Mouse (Mus musculus) midbrain, embryonic 14.5 days (tissue): ENCODE measurements around the gene Srarp. TPM values are rescaled to one million over a fixed set of nuclear protein-coding genes. Genes with fewer than 3 reads are reported as not detected.
A peak's percentile ranks its signal among the peaks of the same experiment; 100 is the strongest.

ENCODE experiments used
- ATAC-seq: fragments of 200-750 bp; cut with Nextera tagmentation; 2 replicates; pipeline ENCODE4 v1.8.0; 2017; ENCODE audit warnings: moderate number of reproducible peaks, moderate library complexity; ENCODE audit not compliant: low FRiP score, low TSS enrichment
- DNase-seq: peaks from one replicate; pipeline ENCODE4 v3.0.0-alpha.2; 2015
- H3K27ac ChIP-seq: fragments of 300-500 bp; sonication (generic); replicated peaks from 2 replicates; pipeline ENCODE4 v1.5.1; 2014; ENCODE audit warnings: mild to moderate bottlenecking, low read depth, low read length, moderate library complexity
- H3K27me3 ChIP-seq: fragments of 300-500 bp; sonication (generic); 2 replicates; pipeline ENCODE4 v1.6.1; 2014; ENCODE audit warnings: low read length, control low read depth, mixed read lengths; ENCODE audit not compliant: control insufficient read depth, insufficient read depth
- H3K36me3 ChIP-seq: fragments of 300-500 bp; sonication (generic); 2 replicates; pipeline ENCODE4 v1.6.1; 2014; ENCODE audit warnings: low read length, control low read depth; ENCODE audit not compliant: control insufficient read depth, insufficient read depth
- H3K4me1 ChIP-seq: fragments of 300-500 bp; sonication (generic); 2 replicates; pipeline ENCODE4 v1.6.1; 2014; ENCODE audit warnings: mild to moderate bottlenecking, antibody characterized with exemption, low read length, control low read depth; ENCODE audit not compliant: control insufficient read depth, insufficient read depth
- H3K4me2 ChIP-seq: fragments of 300-500 bp; sonication (generic); 2 replicates; pipeline ENCODE4 v1.6.1; 2014; ENCODE audit warnings: mild to moderate bottlenecking, low read length, moderate library complexity
- H3K4me3 ChIP-seq: fragments of 300-500 bp; sonication (generic); replicated peaks from 2 replicates; pipeline ENCODE4 v1.5.1; 2014; ENCODE audit warnings: low read depth, low read length
- H3K9ac ChIP-seq: fragments of 300-500 bp; sonication (generic); replicated peaks from 2 replicates; pipeline ENCODE4 v1.6.1; 2014; ENCODE audit warnings: mild to moderate bottlenecking, low read length, moderate library complexity
- H3K9me3 ChIP-seq: fragments of 300-500 bp; sonication (generic); 2 replicates; pipeline ENCODE4 v1.6.1; 2016; ENCODE audit warnings: low read length, control low read depth, mixed read lengths; ENCODE audit not compliant: control insufficient read depth
- WGBS: fragments of 180-500 bp; shearing (Covaris S2); extraction: QIAGEN DNeasy Blood & Tissue Kit; methylation state at CpG from one replicate; pipeline ENCODE4 v1.1.7; 2014; 5-methylcytosine and 5-hydroxymethylcytosine counted together
- polyA plus RNA-seq: library from polyadenylated mRNA; unstranded; fragments of >200 nt; fragmentation: Nextera tagmentation; extraction: Ambion mirVana; gene quantifications from 2 replicates; pipeline ENCODE4 v1.2.1, GENCODE M21; 2014

Srarp gene
- polyA plus RNA-seq, 1 experiment from 2014 or later, result 0.24 TPM

DNA sequence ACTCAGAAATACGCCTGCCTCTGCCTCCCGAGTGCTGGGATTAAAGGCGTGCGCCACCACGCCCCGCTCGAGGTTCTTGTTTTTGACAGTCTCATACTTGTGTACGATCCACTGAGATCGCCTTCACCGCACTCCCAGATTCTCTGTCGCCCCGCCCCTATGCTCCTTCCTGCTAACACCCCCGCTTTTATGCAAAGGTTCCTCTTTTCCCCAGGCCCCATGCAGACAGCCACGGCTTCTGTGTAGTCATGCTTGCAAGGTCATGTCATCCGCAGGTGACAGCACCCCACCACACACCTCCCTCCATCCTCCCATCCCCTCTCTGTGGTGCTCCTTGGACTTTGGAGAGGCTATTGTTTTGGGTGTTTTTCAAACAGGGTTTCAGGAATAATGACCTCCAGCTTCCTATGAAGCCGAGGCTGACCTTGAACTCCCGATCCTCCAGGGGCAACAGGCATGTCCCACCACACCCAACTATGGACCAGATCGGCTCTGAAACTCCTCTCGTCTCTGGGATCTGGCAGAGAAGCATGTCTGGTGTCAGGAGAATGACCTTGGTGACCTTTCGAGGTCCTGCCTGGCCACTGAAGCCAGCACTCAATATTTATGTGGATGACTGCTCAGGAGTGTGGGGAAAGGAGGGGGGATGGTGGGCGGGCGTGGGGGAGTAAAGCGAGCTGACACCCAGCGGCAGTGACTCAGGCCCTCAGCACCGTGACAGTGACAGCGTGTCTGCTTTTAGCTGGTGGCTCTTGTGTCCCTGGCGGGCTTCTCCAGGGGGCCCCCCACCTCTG, 16.3 kb downstream of the Srarp start:
- 66% methylated on average over 27 of the region's 27 CpGs for WGBS
- H3K4me3 ChIP-seq, result no peak overlapping the region
- no peak overlapping the region for H3K9ac ChIP-seq
- no peak overlapping the region for H3K27ac ChIP-seq
- no peak overlapping the region for H3K4me2 ChIP-seq
- no peaks in the 10 kb centered on the region for H3K27me3 ChIP-seq
- H3K4me1 ChIP-seq, result no peaks in the 10 kb centered on the region
- H3K9me3 ChIP-seq, result no peaks in the 10 kb centered on the region
- DNase-seq (no peak), ATAC-seq (no peak)
- H3K36me3 ChIP-seq, result no peaks in the 10 kb centered on the region

DNA sequence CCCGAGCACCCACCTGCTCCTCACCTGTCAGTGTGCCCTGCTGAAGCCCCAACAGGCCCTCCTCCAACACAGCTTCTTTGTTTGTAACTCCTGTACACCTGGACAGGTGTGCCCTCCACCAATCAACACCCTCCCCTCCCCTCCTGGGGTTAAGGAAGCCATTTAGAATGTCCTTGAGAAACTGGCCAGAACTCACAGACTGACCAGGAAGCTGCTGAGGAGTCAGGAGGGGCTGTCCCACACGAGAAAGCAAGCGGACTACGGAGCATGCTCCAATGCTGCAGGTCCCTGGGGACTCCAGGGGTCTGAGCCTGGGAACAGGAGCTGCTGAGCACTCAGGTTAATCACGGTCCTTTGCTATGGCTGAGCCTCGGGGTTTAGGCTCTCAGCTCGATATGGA, 20.0 kb downstream of the Srarp start, which contains the start of gene Clcnkb:
Gene Clcnkb, minus strand, starts transcription at position 91 of the 400 bp plus-strand sequence.
- H3K27ac ChIP-seq, result no peak within 1 kb of the TSS
- no peak for DNase-seq
- no peaks in the 10 kb centered on the region for H3K36me3 ChIP-seq
- no peaks in the 10 kb centered on the region for H3K4me1 ChIP-seq
- ATAC-seq, result no peak
- H3K4me2 ChIP-seq, result no peak within 1 kb of the TSS
- WGBS, result 66% methylated on average over 7 of the region's 7 CpGs
- H3K9me3 ChIP-seq, result no peaks in the 10 kb centered on the region
- no peak within 1 kb of the TSS for H3K9ac ChIP-seq
- no peak within 1 kb of the TSS for H3K4me3 ChIP-seq
- no peaks in the 10 kb centered on the region for H3K27me3 ChIP-seq

DNA sequence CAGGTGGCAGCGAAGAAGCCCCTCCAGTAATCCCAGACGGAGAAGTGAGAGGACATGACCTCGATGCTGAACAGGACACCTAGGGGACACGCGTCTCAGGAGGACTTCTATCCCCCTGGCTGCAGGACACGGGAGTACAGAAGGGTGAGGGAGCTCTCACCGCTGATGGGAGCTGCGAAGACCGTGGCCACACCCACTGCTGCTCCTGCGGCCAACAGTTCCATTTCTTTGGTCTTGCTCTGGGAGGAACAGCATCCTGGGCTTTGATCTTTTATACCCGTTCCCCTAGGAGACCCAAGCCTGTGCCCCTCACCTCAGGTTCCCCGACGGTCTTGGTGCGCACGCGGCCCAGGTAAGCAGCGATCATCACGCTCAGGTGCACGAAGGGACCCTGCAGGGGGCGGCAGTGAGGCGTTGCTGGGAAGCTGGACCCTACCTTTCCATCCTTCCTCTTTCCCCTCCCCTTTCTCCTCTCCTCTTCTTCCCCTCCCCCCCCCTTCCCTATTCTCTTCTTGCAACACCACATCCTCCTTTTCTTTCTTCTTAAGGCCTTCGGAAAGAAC, 24.4 kb downstream of the Srarp start:
- Histone ChIP-seq H3K9me3 (no peaks in the 10 kb centered on the region), H3K4me3 (no peak overlapping the region), H3K4me2 (no peak overlapping the region), H3K27ac (no peak overlapping the region), H3K27me3 (no peaks in the 10 kb centered on the region), H3K9ac (no peak overlapping the region), H3K36me3 (no peaks in the 10 kb centered on the region), H3K4me1 (no peaks in the 10 kb centered on the region)
- ATAC-seq (no peak), DNase-seq (no peak)
- WGBS, result 16% methylated on average over 22 of the region's 22 CpGs

- no peaks in the 10 kb centered on the region for H3K9me3 ChIP-seq
- H3K36me3 ChIP-seq, result no peaks in the 10 kb centered on the region
- ATAC-seq, result no peak
- no peak overlapping the region for H3K9ac ChIP-seq
- 93% methylated on average over 3 of the region's 3 CpGs for WGBS
- H3K4me2 ChIP-seq, result no peak overlapping the region
- DNase-seq, result no peak
- no peaks in the 10 kb centered on the region for H3K4me1 ChIP-seq
- no peak overlapping the region for H3K4me3 ChIP-seq
- no peak overlapping the region for H3K27ac ChIP-seq
- H3K27me3 ChIP-seq, result no peaks in the 10 kb centered on the region
Observed at GRCm38 (mm10) chr4:141408577-141408976, 27.3 kb downstream of the Srarp start.

DNA sequence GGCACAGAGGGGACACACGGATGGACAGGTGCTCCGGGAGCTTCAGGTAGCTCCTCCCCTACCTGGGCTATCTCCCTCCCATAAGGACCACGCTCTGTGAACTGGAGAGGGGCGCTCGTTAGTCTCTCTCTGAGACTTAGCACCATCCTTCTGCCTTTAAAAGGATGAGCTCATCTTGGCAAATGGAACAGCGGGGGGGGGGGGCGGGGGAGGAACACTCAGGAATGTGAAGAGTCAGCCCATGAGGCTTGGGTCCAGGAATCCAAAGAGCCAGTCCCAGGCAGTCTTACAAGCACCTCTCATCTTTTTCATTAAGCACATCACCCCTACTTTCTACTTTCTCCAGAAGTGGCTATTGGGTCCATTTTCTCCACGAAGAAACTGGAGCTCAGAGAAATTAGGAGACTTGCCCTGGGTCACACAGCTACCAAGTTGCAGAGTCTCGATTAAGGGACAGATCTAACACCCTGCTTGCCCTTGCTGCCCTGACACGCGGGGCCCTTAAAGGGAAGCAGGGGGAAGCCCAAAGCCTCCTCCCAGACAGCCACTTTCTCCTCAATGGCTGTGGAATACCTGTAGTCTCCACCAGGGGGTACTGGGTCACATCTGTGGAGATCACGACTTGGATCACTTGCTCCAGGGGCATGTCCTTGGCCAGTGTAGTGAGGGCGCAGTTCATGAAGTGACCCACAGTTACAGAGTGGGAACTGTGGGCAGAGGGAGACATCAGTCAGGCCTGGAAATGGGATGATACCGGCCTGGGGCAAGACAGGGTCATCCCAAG, 29.2 kb downstream of the Srarp start:
- H3K4me1 ChIP-seq, result no peaks in the 10 kb centered on the region
- 53% methylated on average over 14 of the region's 14 CpGs for WGBS
- no peak overlapping the region for H3K9ac ChIP-seq
- H3K4me2 ChIP-seq, result no peak overlapping the region
- no peak overlapping the region for H3K27ac ChIP-seq
- no peaks in the 10 kb centered on the region for H3K27me3 ChIP-seq
- no peaks in the 10 kb centered on the region for H3K36me3 ChIP-seq
- ATAC-seq, result no peak
- no peak overlapping the region for H3K4me3 ChIP-seq
- peak; percentile 47 for DNase-seq
- no peaks in the 10 kb centered on the region for H3K9me3 ChIP-seq

- Histone ChIP-seq H3K4me3 (no peak overlapping the region), H3K27ac (no peak overlapping the region), H3K4me2 (no peak overlapping the region), H3K9me3 (no peaks in the 10 kb centered on the region), H3K27me3 (no peaks in the 10 kb centered on the region), H3K36me3 (no peaks in the 10 kb centered on the region), H3K9ac (no peak overlapping the region), H3K4me1 (no peaks in the 10 kb centered on the region)
- ATAC-seq, result no peak
- WGBS, result 90% methylated on average over 3 of the region's 3 CpGs
- no peak for DNase-seq
Observed at GRCm38 (mm10) chr4:141405314-141405622, 30.6 kb downstream of the Srarp start.

DNA sequence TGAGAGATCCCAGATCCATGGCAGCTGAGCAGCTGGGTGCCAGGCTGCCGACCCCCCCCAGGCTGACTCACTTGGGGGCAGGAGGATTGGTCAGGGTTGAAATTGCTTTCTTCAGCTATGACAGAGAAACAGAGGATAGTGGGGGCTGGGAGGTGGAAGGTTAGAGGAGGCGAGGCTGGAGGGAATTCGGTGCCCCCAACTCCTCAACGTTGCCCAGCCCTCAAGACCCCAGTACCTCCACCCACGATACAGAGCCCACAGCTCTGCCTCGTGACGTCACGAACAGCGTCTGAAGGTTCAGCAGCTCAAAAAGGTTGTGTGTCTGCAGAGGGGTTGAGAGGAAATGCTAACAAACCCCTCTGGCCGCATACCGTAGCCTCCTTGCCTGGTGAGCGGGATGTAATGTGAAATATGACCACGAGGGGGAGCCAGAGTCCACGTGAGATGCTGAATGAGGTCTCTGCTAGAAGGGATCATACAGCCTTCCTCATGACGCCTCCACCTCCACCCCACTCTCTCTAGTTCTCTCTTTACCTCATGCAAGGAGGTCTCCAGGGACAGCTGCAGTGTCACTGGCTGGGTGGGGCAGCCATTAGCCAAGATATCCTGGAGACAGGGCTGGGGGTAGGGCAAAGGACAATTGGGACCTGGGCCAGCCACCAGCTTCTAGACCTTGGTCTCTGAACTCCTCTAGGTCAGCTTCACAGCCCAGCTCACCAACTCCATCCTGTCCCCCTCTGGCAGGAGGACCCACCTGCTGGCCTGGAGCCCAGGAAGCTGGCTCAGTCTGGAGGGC, 31.2 kb downstream of the Srarp start:
- peak; percentile 93 for DNase-seq
- Histone ChIP-seq H3K9me3 (no peaks in the 10 kb centered on the region), H3K36me3 (no peaks in the 10 kb centered on the region), H3K27ac (no peak overlapping the region), H3K4me3 (no peak overlapping the region), H3K27me3 (no peaks in the 10 kb centered on the region), H3K4me2 (peak overlapping the region; percentile 40), H3K4me1 (no peaks in the 10 kb centered on the region), H3K9ac (0 out of 2 replicates have a peak overlapping the region, but pooled peaks have one; percentile 36)
- peak; percentile 76 for ATAC-seq
- 15% methylated on average over 15 of the region's 15 CpGs for WGBS

DNA sequence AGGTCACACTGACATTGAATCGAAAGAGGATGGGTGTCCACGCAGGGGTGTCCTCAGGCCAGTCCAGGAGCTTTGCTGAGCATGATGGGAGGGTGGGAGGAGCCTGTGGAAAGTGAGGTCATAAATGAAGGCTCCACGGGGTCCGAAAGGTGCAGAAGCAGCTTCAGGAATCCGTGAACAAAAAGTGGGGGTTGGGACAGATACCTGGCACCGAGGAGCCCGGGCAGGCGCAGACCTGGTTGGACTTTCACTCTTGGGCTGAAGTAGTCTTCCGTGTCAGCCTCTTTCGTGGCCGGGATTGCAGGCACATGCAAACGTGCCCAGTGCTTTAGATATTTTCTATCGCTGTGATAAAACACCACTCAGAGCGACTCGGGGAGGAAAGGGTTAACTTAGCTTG, 35.7 kb downstream of the Srarp start:
- ATAC-seq, result no peak

More for the DNA sequence above, 35.7 kb downstream of the Srarp start:
- Histone ChIP-seq H3K27ac (no peak overlapping the region), H3K4me1 (no peaks in the 10 kb centered on the region), H3K4me3 (no peak overlapping the region), H3K9me3 (no peaks in the 10 kb centered on the region), H3K27me3 (no peaks in the 10 kb centered on the region), H3K9ac (no peak overlapping the region), H3K4me2 (no peak overlapping the region), H3K36me3 (no peaks in the 10 kb centered on the region)
- 90% methylated on average over 15 of the region's 15 CpGs for WGBS
- DNase-seq, result no peak
